Mouse (Mus musculus) limb, embryonic 11.5 days (tissue): Measurements from ENCODE around the gene Trp53rkb. TPM values are rescaled to one million over a fixed set of nuclear protein-coding genes. Genes with fewer than 3 reads are reported as not detected.
"Not testable (repeated sequence)": the region's sequence is repeated elsewhere in the genome, so short reads cannot be mapped to it uniquely, and the experiment has no call there.

Experiments used
- ATAC-seq: fragments of 200-750 bp; cut with Nextera tagmentation; 2 replicates; pipeline ENCODE4 v1.8.0; 2017; ENCODE audit warnings: low read depth; ENCODE audit not compliant: insufficient number of reproducible peaks, low FRiP score, low TSS enrichment
- DNase-seq: peaks from one replicate; pipeline ENCODE4 v3.0.0-alpha.2; 2015; ENCODE audit warnings: low spot score
- H3K27ac ChIP-seq: fragments of 300-500 bp; sonication (generic); replicated peaks from 2 replicates; pipeline ENCODE4 v1.5.1; 2014; ENCODE audit warnings: low read depth, mild to moderate bottlenecking, low read length
- H3K27me3 ChIP-seq: fragments of 300-500 bp; sonication (generic); 2 replicates; pipeline ENCODE4 v1.6.1; 2014; ENCODE audit warnings: mild to moderate bottlenecking, low read length, mixed read lengths; ENCODE audit not compliant: control insufficient read depth, insufficient read depth
- H3K36me3 ChIP-seq: fragments of 300-500 bp; sonication (generic); 2 replicates; pipeline ENCODE4 v1.6.1; 2014; ENCODE audit warnings: mild to moderate bottlenecking, low read length, moderate library complexity, mixed read lengths; ENCODE audit not compliant: control insufficient read depth, insufficient read depth
- H3K4me1 ChIP-seq: fragments of 300-500 bp; sonication (generic); 2 replicates; pipeline ENCODE4 v1.6.1; 2014; ENCODE audit warnings: low read length, mixed read lengths; ENCODE audit not compliant: control insufficient read depth, insufficient read depth
- H3K4me2 ChIP-seq: fragments of 300-500 bp; sonication (generic); 2 replicates; pipeline ENCODE4 v1.6.1; 2014; ENCODE audit warnings: low read depth, mild to moderate bottlenecking, moderate library complexity; ENCODE audit not compliant: severe bottlenecking
- H3K4me3 ChIP-seq: fragments of 300-500 bp; sonication (generic); 2 replicates; pipeline ENCODE4 v1.5.1; 2014; ENCODE audit warnings: low read depth, low read length
- H3K9ac ChIP-seq: fragments of 300-500 bp; sonication (generic); 2 replicates; pipeline ENCODE4 v1.6.1; 2014; ENCODE audit warnings: mild to moderate bottlenecking, low read length
- H3K9me3 ChIP-seq: fragments of 300-500 bp; sonication (generic); 2 replicates; pipeline ENCODE4 v1.6.1; 2016; ENCODE audit warnings: low read length; ENCODE audit not compliant: control insufficient read depth
- WGBS: fragments of 180-500 bp; shearing (Covaris S2); extraction: QIAGEN DNeasy Blood & Tissue Kit; methylation state at CpG from one replicate; pipeline ENCODE4 v1.1.7; 2014; 5-methylcytosine and 5-hydroxymethylcytosine counted together
- polyA plus RNA-seq: library from polyadenylated mRNA; unstranded; fragments of >200 nt; fragmentation: Nextera tagmentation; extraction: Ambion mirVana; gene quantifications from 2 replicates; pipeline ENCODE4 v1.2.1, GENCODE M21; 2014

Gene Trp53rkb
- 11.1 and 12.9 TPM in 2 replicates for polyA plus RNA-seq

- H3K27me3 ChIP-seq = no peaks in the 10 kb centered on the region
- H3K4me3 ChIP-seq = peak within 1 kb of the TSS; percentile 83
- DNase-seq (no peak), ATAC-seq (no peak)
- H3K27ac ChIP-seq = peak within 1 kb of the TSS; percentile 60
- H3K9me3 ChIP-seq = no peaks in the 10 kb centered on the region
- H3K36me3 ChIP-seq = no peaks in the 10 kb centered on the region
- H3K4me1 ChIP-seq = peaks cover 7% of the 10 kb centered on the region
- H3K9ac ChIP-seq = peak within 1 kb of the TSS; percentile 81
- H3K4me2 ChIP-seq = peak within 1 kb of the TSS; percentile 69
- 89% methylated on average over 5 of the region's 5 CpGs for WGBS
These were observed at the start of gene Trp53rkb for GRCm38 (mm10) chr2:166792355-166792754. Trp53rkb (plus strand) TSS chr2:166792531.

- Histone ChIP-seq H3K27ac (no peak overlapping the region), H3K9ac (no peak overlapping the region), H3K36me3 (no peaks in the 10 kb centered on the region), H3K4me1 (no peaks in the 10 kb centered on the region), H3K4me2 (no peak overlapping the region), H3K4me3 (no peak overlapping the region), H3K9me3 (no peaks in the 10 kb centered on the region), H3K27me3 (no peaks in the 10 kb centered on the region)
- DNase-seq (no peak), ATAC-seq (no peak)
- WGBS = 48% methylated on average over 4 of the region's 4 CpGs
These were observed 48.8 kb upstream of the Trp53rkb start for GRCm38 (mm10) chr2:166743504-166743903.

- no peaks in the 10 kb centered on the region for H3K4me1 ChIP-seq
- H3K36me3 ChIP-seq = no peaks in the 10 kb centered on the region
- no peak for ATAC-seq
- no peak overlapping the region for H3K4me3 ChIP-seq
- no peak for DNase-seq
- no peaks in the 10 kb centered on the region for H3K27me3 ChIP-seq
- no peak overlapping the region for H3K4me2 ChIP-seq
- 79% methylated on average over 7 of the region's 7 CpGs for WGBS
- no peak overlapping the region for H3K27ac ChIP-seq
- H3K9me3 ChIP-seq = no peaks in the 10 kb centered on the region
- H3K9ac ChIP-seq = no peak overlapping the region
These were observed 47.9 kb upstream of the Trp53rkb start for GRCm38 (mm10) chr2:166744433-166744832.

GRCm38 (mm10) chr2:166745849-166746248, 46.5 kb upstream of the Trp53rkb start:
- WGBS = 83% methylated on average over 9 of the region's 9 CpGs
- no peaks in the 10 kb centered on the region for H3K27me3 ChIP-seq
- no peak for ATAC-seq

DNA sequence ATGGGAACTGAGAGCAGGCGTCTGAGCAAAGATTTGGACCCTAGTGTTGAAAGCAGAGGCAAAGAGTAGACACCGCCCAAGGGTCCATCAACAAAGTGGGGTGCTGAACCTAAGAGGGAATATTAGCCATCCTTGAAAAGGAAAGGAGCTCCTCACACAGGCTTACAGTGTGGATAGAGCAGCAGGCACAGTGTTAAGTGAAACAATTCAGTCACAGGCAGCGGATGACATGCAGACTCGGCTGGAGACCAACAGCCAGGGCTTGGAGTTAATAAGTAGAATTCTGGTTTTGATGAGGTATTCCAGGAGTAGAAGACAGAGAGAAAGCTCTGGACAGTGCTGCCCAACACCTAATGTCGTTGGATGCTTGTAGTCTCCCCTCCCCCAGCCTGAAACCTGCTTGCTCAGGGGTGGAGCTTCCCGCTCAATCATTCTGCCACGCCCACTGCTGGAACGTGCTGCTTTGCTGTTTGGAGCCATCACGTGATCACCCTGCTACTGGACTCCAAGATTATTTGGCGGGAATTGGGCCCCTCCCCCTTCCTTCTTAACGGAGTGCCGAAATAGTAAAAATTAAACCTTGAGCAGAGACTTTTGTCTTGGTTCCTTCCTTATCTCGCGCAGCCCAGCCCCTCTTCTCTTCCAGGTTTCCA, 45.9 kb upstream of the Trp53rkb start:
- H3K27ac ChIP-seq, H3K27me3 ChIP-seq, H3K9ac ChIP-seq, H3K4me2 ChIP-seq, ATAC-seq, H3K4me3 ChIP-seq, H3K4me1 ChIP-seq, H3K36me3 ChIP-seq, H3K9me3 ChIP-seq, DNase-seq: not testable (repeated sequence)
- WGBS = 49% methylated on average over 14 of the region's 14 CpGs

More at GRCm38 (mm10) chr2:166745849-166746248, 46.5 kb upstream of the Trp53rkb start:
- H3K36me3 ChIP-seq = no peaks in the 10 kb centered on the region
- no peaks in the 10 kb centered on the region for H3K4me1 ChIP-seq
- H3K9me3 ChIP-seq = no peaks in the 10 kb centered on the region
- no peak overlapping the region for H3K4me3 ChIP-seq
- no peak overlapping the region for H3K9ac ChIP-seq
- no peak overlapping the region for H3K4me2 ChIP-seq
- no peak for DNase-seq
- H3K27ac ChIP-seq = no peak overlapping the region

- ATAC-seq (no peak), DNase-seq (no peak)
- Histone ChIP-seq H3K36me3 (no peaks in the 10 kb centered on the region), H3K27me3 (no peaks in the 10 kb centered on the region), H3K4me1 (no peaks in the 10 kb centered on the region), H3K4me3 (no peak overlapping the region), H3K27ac (no peak overlapping the region), H3K9ac (no peak overlapping the region), H3K4me2 (no peak overlapping the region), H3K9me3 (no peaks in the 10 kb centered on the region)
- 83% methylated on average over 6 of the region's 6 CpGs for WGBS
These were observed 41.6 kb upstream of the Trp53rkb start for GRCm38 (mm10) chr2:166750620-166751191.

GRCm38 (mm10) chr2:166754194-166754593, 38.1 kb upstream of the Trp53rkb start:
- Histone ChIP-seq H3K27me3 (no peaks in the 10 kb centered on the region), H3K4me1 (no peaks in the 10 kb centered on the region), H3K9me3 (no peaks in the 10 kb centered on the region), H3K4me2 (no peak overlapping the region), H3K9ac (no peak overlapping the region), H3K4me3 (no peak overlapping the region), H3K27ac (no peak overlapping the region), H3K36me3 (no peaks in the 10 kb centered on the region)
- ATAC-seq (no peak), DNase-seq (no peak)
- WGBS = 70% methylated on average over 4 of the region's 4 CpGs

- DNase-seq (no peak), ATAC-seq (no peak)
- WGBS = 85% methylated on average over 7 of the region's 7 CpGs
These were observed 37.6 kb upstream of the Trp53rkb start for GRCm38 (mm10) chr2:166754760-166755159.

More at GRCm38 (mm10) chr2:166754760-166755159, 37.6 kb upstream of the Trp53rkb start:
- Histone ChIP-seq H3K4me2 (no peak overlapping the region), H3K4me3 (no peak overlapping the region), H3K4me1 (no peaks in the 10 kb centered on the region), H3K9me3 (peaks cover under 1% of the 10 kb centered on the region; the same call in 1 of the 2 replicates), H3K36me3 (no peaks in the 10 kb centered on the region), H3K27me3 (no peaks in the 10 kb centered on the region), H3K27ac (no peak overlapping the region), H3K9ac (no peak overlapping the region)
